Mouse (Mus musculus): ENCODE data around the gene Apoc3. TPM values are rescaled to one million over a fixed set of nuclear protein-coding genes. Genes with fewer than 3 reads are reported as not detected.

The Apoc3 gene
- 1 to 10 TPM in 1 of 2 experiments, not detected in 1; 1.4 TPM for total RNA-seq (2021)

DNA sequence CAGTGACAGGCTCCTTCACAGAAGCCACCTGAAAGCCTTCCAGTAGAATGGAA, at the start of gene Apoc3:
Gene Apoc3 (minus strand): TSS at position 41 of the 53 bp plus-strand sequence.
- intact Hi-C loops (cut with DNase I): no loop called here

DNA sequence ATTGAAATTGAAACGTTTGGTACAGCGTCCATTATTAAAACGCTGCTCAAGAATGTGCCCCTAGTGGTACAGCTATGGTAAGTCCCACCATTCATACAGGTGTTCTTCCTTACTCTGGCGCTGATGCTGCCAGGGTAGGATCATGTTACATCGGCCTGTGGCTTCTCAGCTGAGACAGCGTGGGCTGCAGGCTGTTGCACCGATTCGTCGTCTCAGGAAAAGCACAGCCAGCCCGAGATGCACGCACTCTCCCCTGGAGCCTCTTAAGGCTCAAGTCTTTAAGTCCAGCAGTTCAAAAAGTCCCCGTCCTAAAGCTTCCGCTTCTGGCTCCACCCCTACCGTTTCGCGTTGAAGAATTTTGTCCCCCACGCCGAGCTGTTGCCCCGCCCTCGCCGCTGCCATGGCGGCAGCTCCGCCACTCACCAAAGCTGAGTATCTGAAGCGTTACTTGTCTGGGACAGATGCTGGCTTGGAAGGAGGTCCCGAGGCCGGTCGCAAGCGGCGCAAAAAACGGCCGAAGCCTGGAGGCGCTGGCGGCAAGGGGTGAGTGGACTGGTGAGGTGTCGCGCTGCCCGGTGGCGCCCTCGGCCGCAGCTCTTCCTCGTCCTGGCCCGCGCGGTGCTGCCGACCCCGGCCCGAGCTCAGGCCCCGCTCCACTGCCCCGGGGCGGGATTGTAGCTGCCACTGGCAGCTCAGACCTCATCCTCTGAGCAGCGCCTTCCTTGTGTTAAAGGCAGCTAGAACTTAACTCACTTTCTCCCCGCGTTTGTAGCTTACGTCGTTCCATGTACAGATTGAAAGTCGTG, 47.4 kb upstream of the Apoc3 start, which contains the start of gene Bud13:
Gene Bud13 (plus strand): TSS at position 378 of the 806 bp plus-strand sequence.
- intact Hi-C loops (cut with DNase I): no loop called here
- peak; percentile 91 to 93 for DNase-seq (ENCODE audit: low spot score in 2 of 2)

More for the DNA sequence above, at the start of gene Apoc3:
- no peak for DNase-seq (ENCODE audit: low spot score in 2 of 2)

DNA sequence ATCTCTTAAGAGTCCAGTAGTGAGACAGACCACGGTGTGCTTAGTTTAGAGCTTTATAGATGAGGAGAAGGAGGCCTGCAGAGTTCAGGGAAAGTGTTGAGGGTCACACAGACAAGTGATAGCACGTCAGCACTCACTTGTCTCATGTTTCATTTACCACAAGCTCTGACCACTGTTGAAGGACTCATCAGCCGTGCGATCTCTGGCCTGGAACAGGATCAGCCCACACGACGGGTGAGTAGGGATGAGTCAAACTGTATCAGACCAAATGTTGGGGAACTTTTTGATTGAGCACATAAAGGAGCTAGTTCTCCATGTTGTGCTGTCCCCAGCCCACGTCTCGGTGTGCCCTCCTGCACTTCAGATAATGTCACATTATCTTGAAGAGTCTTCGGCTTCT, 39.1 kb upstream of the Apoc3 start:
- intact Hi-C loops (cut with DNase I): no loop called here
- DNase-seq (ENCODE audit: low spot score in 2 of 2): no peak

DNA sequence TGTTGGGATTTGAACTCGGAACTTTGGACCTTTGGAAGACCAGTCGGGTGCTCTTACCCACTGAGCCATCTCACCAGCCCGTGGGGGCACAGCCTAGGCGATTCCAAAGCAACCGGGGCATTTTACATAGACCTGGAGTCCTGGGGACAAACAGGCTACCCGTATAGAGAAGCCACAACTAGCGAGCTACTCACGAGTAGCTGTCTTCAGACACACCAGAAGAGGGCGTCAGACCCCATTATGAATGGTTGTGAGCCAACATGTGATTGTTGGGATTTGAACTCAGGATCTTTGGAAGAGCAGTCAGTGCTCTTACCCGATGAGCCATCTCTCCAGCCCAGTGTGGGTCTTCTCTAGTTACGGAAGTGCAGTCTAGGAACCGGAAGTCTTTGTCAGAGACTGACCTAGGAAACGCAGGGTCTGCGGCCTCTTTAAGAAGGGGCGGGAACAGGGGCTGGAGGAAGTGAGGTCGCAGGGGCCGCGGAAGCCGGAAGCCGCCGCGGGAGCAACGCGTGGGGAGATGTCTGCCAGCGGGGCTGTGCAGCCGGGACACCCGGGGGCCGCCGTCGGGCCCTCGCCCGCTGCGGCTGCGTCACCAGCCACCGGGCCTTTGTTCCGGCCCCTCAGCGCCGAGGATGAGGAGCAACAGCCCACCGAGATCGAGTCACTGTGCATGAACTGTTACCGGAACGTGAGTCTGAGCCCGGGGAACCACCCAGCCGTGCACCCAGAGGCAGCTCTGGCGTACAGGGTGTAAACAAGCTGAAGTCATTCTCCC, 37.4 kb upstream of the Apoc3 start, which contains the start of gene Zpr1:
Gene Zpr1 (plus strand): TSS at position 388 of the 778 bp plus-strand sequence.
- peak; percentile 90 to 91 for DNase-seq (ENCODE audit: low spot score in 2 of 2)
- intact Hi-C loops (cut with DNase I): no loop called here

DNA sequence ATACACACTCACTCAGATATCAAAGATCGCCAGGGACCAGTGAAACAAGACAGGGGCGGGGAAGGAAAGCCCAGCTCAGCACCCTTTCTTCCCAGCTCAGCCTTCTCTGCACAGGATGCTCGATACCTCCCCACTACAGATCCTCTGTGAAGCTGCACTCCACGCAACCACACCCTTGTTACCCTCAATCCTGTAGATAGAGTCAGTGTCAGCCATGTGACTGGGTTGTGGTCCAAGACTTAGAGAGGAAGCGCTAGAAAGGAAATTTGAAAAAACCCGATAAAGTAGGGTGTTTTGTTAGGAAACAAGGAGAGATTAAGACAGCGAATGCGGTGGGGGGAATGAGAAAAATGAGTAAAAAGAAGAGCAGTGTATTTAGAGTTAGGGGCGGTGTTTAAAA, 36.6 kb upstream of the Apoc3 start:
- intact Hi-C loops (cut with DNase I): no loop called here

DNA sequence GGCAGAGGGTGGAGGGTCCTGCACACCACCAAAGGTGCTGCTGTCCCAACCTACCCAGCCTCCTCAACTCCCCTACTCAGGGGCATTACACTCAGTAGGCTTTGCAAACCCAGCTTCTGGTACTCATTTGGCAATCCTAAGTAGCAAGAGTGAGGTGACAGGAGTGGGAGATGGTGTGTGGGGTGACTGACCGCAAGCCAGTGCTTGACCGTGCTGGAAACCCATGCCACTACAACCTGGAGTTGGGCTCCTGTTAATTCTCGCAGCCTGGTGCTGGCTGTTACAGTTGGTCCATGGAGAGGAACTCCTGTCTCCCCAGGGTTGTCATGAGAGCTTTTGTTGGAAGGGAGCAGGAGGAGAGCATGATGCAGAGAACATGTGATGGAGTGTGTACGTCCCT, 35.3 kb upstream of the Apoc3 start:
- DNase-seq (ENCODE audit: low spot score in 2 of 2): no peak
- intact Hi-C loops (cut with DNase I): no loop called here

More for the DNA sequence above, 36.6 kb upstream of the Apoc3 start:
- no peak for DNase-seq (ENCODE audit: low spot score in 2 of 2)

DNA sequence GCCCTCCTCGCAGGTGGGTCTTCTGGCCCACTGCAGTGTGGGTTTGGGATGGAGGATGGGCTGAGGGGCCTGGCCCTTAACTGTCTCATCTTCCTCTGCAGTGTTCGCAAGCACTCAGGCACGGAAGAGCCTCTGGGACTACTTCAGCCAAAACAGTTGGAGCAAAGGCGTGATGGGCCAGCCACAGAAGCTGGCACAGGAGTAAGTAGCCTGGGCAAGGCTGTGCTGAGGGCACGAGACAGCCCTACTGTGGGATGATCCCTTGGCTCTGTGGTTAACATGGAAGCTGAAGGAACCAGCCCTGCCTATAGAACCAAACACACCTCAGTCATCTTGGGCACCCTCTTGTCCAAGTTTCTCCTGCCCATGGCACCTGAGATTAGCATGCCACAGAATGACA, 33.7 kb upstream of the Apoc3 start:
- intact Hi-C loops (cut with DNase I): no loop called here
- DNase-seq (ENCODE audit: low spot score in 2 of 2): no peak

DNA sequence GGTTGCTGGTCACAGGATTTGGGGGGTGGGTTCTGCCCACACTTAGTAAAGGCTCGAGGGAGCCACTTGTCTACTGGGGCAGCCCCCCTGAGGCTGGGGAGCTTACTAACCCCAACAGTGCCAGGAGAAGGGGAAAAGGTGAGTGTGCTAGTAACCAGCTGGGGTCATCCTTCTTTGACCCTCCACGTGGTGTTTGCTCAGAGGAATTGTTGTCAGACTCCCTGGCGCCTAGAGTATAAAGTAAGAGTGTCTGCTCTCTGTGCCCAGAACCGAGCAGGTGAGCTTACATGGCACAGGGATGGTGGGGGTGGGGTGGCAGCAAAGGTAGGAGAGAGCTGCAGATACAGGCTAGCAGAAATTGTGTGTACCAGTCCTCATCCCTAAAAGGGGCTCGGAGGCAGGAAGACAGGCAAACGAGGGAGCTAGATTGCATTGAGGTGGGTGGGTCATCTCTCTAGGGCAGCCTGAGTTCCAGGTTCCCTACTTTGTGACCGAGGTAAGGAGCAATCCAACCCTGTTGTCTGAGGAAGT, 33.0 kb upstream of the Apoc3 start, which contains the start of gene Apoa5:
Gene Apoa5 (plus strand): TSS at position 291 of the 531 bp plus-strand sequence.
- intact Hi-C loops (cut with DNase I): no loop called here

DNA sequence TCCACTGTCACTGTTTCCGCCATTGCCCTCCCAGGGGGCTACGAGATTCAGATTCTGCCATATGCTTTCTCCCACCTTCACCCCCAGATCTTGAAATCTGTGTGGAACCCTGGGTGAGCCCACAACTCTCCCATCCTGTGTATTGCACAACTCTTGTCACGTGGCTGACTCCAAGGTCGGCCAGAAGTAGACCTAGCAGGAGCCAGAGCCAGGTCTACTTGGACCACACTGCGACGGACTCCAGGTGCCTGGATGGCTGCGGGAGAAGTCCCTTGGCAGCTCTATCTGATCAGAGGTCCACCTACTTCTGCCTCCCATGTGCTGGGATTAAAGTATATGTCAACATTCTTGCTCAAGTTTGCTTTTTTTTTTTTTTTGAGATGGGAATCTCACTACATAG, 25.7 kb upstream of the Apoc3 start:
- no peak for DNase-seq (ENCODE audit: low spot score in 2 of 2)
- intact Hi-C loops (cut with DNase I): no loop called here

More for the DNA sequence above, 33.0 kb upstream of the Apoc3 start, which contains the start of gene Apoa5:
- no peak for DNase-seq (ENCODE audit: low spot score in 2 of 2)

DNA sequence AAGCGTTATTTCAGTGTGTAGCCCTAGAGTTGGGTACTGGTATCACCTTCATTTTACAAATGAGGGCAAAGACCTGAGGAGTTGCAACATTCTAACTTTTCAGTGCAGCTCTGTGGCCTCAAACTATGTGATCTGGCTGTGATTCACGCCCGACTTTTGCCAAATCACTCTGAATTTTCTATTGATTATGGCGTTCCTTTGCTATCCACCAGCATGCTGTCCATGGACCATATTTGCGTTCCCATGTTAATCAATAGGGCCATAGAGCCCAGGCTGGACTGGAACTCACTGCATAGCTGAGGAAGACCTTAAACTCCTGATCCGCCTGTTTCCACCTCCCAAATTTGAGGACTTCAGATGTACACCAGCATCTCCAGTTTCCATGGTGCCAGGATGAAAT, 23.7 kb upstream of the Apoc3 start:
- intact Hi-C loops (cut with DNase I): no loop called here
- DNase-seq (ENCODE audit: low spot score in 2 of 2): no peak

DNA sequence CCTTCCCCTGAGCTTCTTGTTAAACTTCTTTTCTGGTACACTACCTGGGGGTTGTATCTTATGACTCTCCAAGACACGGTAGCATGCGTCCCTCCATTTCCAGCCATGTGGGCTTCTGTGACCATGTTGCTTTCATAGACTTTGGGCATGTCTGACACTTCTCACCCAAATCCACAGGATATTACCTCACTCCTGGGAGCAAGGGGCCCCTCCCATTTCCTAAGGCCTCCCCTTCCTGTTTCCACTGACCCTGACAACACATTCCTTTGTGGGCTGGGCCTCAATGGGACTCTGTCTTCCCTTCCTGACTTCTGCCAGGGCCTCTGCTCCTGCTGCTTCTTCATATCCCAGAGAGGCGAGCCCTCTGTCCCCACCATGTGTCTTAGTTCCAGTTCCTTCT, 22.1 kb upstream of the Apoc3 start:
- no peak for DNase-seq (ENCODE audit: low spot score in 2 of 2)
- intact Hi-C loops (cut with DNase I): no loop called here

DNA sequence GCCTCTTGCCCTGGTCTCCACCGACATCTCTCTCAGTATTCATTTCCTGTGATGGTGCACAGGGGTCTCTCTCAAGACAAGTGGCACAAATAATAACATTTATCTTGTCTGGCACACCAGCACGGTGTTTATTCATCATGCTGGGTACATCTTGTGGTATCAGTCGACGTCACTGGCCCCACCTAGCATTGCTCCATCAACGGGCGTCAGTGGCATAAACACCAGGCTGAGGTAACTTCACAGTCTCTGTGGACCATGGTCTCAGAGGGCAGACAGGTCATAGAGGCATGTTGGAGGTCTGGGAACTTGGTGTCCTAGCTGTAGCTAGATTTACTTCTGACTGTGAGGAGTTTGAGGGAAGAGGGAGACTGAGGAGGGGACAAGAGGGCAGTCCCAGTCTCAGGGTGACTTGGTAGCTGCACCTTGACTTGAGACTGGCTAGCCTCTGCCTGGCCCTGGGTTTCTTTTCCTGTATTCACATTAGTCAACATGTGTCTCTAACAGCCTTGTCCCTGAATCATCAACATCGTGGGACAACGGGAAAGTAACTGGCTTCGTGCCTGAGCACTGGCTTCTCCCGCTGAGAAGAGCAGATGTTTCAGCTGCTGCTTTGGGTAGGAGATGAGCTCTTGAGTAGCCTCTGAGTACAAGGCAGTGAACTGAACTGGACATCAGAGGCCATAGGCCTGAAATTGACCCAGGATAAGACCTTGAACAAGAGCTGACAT, 21.4 kb upstream of the Apoc3 start:
- DNase-seq (ENCODE audit: low spot score in 2 of 2): no peak
- intact Hi-C loops (cut with DNase I): no loop called here

DNA sequence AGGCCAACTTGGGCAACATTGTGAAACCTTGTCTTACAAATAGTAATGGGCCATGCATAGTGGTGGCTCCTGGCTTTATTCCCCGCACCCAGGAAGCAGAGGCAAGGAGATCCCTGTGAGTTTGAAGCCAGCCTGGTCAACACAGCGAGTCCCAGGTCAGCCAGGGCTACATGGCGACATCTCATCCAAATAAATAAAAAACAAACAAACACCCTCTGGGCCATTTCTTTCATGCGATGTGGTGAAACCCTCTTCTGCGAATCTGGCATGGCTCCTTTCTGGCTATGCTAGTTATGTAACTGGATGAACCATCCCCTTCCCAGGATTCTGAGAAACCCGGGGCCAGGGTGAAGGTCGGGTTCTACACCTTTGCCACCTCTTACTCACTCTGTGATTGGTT, 20.7 kb upstream of the Apoc3 start:
- no peak for DNase-seq (ENCODE audit: low spot score in 2 of 2)
- intact Hi-C loops (cut with DNase I): no loop called here

DNA sequence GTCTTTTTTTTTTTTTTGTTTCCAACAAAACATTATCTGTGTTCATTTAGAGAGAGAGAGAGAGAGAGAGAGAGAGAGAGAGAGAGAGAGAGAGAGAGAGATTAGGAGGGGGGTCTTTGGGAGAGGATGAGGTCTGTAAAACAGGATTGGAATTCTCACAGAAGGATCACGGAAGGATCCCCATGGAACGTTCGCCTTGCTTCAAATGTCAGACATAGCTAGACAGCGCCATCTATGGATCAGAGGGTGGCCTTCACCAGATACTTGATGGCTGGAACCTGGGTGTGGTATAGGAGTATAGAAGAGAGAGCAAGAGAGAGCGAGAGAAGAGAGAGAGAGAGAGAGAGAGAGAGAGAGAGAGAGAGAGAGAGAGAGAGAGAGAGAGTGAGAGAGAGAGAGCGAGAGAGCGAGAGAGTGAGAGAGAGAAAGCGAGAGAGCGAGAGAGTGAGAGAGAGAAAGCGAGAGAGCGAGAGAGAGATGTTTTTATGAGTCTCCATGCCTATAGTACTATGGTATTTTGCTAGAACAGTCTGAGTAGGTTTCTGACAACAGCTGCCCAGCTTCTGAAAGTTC, 11.4 kb upstream of the Apoc3 start:
- intact Hi-C loops (cut with DNase I): loop anchor here (2.0 to 5.0 kb wide), 2 partner anchors 55 to 244 kb away; no protein-coding TSS in a partner anchor
- DNase-seq (ENCODE audit: low spot score in 2 of 2): peak; percentile 45 to 46

DNA sequence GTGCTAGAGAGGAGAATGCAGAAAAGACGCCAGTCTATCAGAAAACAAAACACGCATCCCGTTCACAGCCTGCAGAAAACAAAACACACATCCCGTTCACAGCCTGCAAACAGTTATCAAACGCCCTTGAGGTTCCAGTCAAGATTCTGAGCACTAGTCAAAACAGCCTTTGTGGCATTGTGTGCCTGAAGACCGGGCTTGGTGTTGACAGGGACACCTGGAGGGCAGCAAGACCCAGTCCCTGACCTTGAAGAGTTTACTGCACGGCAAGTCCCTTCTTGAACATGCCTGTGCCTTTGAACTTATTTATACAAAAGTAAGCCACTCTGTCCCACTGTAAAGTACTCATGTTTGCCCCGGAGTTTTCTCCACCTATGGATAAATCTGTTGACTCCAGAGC, 8.1 kb upstream of the Apoc3 start:
- intact Hi-C loops (cut with DNase I): no loop called here
- no peak for DNase-seq (ENCODE audit: low spot score in 2 of 2)

DNA sequence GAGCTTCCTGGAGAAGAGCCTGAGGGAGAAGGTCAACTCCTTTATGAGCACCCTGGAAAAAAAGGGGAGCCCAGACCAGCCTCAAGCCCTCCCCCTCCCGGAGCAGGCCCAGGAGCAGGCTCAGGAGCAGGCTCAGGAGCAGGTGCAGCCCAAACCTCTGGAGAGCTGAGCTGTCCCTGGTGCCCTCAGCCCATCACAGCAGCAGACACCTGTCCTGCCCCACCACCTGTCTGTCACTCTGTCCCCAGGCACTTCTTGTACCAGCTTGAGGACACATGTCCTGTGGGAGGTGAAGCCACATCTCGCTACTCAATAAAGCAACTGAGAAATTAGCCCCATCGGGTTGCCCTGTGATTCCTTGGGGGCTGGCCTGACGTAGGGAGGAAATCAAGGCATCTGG, 7.7 kb upstream of the Apoc3 start:
- DNase-seq (ENCODE audit: low spot score in 2 of 2): no peak
- intact Hi-C loops (cut with DNase I): no loop called here

DNA sequence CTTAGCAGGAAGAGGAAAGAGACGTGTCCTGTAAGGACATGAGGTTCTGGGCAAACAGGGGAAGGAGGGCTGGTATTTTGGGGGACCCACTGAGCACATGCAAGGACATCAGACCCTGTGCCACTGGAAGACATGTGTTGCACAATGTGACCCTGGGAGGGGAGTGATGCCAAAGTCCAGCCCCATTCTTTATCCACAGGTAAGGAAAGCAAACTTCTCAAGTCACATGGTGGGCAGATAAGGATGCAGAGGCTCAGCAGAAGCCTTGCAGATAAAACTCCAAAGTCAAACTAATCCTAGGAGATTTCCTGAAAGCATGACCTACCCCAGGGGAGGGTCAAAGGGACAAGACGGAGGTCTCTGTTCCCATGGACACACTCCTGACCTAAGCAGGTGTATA, 6.4 kb upstream of the Apoc3 start:
- DNase-seq (ENCODE audit: low spot score in 2 of 2): no peak
- intact Hi-C loops (cut with DNase I): no loop called here

DNA sequence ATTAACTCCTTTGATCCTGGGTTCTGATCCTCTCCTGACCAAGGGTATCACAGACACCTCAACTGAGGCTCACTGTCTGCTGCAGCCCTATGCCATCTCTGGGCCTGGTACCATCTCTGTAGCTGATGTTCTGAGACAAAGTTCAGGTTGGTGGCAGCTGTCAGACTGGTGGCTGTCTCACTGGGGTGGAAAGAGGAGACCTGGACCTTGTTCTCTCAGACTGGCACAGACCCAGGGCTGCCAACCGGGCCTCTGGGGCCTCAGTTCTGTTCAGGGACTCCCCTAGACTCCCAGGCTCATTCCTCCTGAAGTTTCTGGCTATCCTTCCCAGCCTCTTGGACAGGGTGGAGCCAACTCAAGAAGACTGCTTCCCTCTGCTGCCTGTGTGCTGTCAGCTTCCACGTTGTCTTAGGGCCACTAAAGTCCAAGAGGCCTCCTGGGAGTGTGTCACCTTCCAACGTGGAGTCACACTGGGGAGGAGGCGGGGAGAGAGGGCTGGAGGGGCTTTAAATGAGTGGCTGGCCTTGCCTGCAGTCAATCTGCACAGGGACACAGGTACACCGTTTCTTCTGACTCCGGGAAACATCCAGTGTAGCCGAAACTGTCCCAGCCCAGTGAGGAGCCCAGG, 5.2 kb upstream of the Apoc3 start, which contains the start of gene Apoa4:
Gene Apoa4 (plus strand): TSS at position 171 of the 628 bp plus-strand sequence.
- intact Hi-C loops (cut with DNase I): no loop called here

DNA sequence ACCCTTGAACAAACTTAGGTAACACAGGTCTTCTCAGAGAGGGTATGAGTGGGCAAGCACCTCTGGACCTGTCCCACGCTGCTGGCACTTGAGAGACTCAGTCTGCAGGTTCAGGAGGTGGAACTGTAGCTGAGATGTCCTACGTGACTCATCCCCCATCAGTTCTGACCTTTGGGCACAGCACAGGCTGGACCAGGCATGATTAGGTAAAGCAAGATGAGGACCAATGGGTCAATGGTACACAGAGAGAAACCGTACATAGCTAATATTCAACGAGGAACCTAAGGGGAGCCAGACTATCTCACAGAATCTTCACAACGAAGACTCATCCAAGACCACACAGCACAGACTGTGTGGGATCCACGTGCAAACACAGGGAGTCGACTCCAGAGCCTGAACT, 3.4 kb upstream of the Apoc3 start:
- intact Hi-C loops (cut with DNase I): no loop called here
- no peak for DNase-seq (ENCODE audit: low spot score in 2 of 2)

More for the DNA sequence above, 5.2 kb upstream of the Apoc3 start, which contains the start of gene Apoa4:
- DNase-seq (ENCODE audit: low spot score in 2 of 2): no peak
